Mouse (Mus musculus): ENCODE results near the gene Arl16. TPM values are rescaled to one million over a fixed set of nuclear protein-coding genes. Genes with fewer than 3 reads are reported as not detected.
A peak's percentile ranks its signal among the peaks of the same experiment; 100 is the strongest.

The Arl16 gene
- total and polyA plus RNA-seq, 3 experiments: 20.0 to 20.8 TPM; not detected in 1

DNA sequence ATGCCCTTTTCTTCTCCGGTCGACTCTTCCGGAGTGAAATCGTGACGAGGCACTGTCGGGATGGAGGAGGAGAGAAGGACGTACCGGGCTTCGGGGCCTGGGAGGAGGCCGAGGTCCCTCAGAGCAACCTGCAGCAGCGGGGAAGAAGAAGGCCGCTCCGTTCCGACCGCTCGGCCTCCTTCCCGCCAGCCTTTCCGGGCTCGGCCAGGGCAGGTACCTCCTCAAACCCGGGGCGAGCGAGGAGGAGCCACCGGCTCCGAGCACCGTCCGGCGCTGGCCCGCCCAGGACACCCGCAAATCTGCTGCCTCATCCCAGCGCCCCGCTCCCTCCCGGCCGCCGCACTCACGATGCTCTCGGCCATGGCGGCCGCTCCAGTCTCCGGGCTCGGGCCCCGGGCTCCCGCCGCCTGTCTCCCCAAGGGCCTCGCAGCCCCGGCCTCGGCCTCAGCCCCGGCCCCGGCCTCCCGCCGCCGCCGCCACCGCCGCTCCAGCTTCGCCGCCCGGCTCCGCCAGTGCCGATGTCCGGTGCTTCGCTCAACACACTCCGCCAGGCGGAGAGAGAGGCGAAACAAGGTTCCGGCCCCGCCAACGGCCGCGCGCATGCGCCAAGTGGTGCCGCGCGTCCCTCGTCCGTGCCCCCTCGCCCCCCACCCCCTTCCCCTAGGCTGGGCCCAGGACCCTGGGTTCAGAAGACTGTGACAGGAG, 30.1 kb downstream of the Arl16 start, which contains the start of gene Nploc4 (continued):
- TF ChIP-seq ETS1 (IDR thresholded peaks at IDR 0.05; ENCODE audit: low read depth, low read length) (no peak), TAL1 (IDR thresholded peaks at IDR 0.05; ENCODE audit: low read length) (no peak), EP300 (IDR thresholded peaks at IDR 0.05; ENCODE audit: low read depth in 1 of 2, low read length in 2 of 2) (peak in 1 of 2 experiments; percentile 27; a peak in 1 of 4 replicates)

- no peaks in the 10 kb centered on the region for H3K9me3 ChIP-seq (replicated peaks; ENCODE audit: insufficient read depth, low read length)
- TF ChIP-seq POLR2AphosphoS2 (IDR thresholded peaks at IDR 0.05; ENCODE audit: low read length): peak; percentile 19; the same call in 1 of the 2 replicates
- TF ChIP-seq MXI1 (IDR thresholded peaks at IDR 0.05; ENCODE audit: low read depth, low read length): no peak
- peaks cover 11% of the 10 kb centered on the region for H3K79me2 ChIP-seq (ENCODE audit: control insufficient read depth, insufficient read depth, low read length, poor library complexity)
- no peaks in the 10 kb centered on the region for H3K4me1 ChIP-seq (ENCODE audit: control insufficient read depth in 1 of 2, insufficient read depth in 2 of 2, low read length in 2 of 2)
- no peaks in the 10 kb centered on the region for H3K27me3 ChIP-seq (ENCODE audit: control insufficient read depth in 1 of 2, insufficient read depth in 2 of 2, low read length in 2 of 2)
- H3K4me3 ChIP-seq (ENCODE audit: control insufficient read depth in 1 of 2, insufficient read depth in 1 of 2, low read depth in 2 of 2, low read length in 2 of 2): no peak overlapping the region
- H3K27ac ChIP-seq (ENCODE audit: control insufficient read depth, low read depth, low read length): no peak overlapping the region
- no peak overlapping the region for H3K9ac ChIP-seq (ENCODE audit: control insufficient read depth, low read depth, low read length, poor library complexity, severe bottlenecking)
- no peak for DNase-seq (ENCODE audit: low read depth, low spot score)
- peaks cover 0 to 65% of the 10 kb centered on the region in 2 experiments; a peak in 2 of 4 replicates for H3K36me3 ChIP-seq (ENCODE audit: control insufficient read depth in 1 of 2, insufficient read depth in 2 of 2, low read length in 2 of 2)
Measured at GRCm38 (mm10) chr11:120426727-120427126, 40.7 kb downstream of the Arl16 start.

DNA sequence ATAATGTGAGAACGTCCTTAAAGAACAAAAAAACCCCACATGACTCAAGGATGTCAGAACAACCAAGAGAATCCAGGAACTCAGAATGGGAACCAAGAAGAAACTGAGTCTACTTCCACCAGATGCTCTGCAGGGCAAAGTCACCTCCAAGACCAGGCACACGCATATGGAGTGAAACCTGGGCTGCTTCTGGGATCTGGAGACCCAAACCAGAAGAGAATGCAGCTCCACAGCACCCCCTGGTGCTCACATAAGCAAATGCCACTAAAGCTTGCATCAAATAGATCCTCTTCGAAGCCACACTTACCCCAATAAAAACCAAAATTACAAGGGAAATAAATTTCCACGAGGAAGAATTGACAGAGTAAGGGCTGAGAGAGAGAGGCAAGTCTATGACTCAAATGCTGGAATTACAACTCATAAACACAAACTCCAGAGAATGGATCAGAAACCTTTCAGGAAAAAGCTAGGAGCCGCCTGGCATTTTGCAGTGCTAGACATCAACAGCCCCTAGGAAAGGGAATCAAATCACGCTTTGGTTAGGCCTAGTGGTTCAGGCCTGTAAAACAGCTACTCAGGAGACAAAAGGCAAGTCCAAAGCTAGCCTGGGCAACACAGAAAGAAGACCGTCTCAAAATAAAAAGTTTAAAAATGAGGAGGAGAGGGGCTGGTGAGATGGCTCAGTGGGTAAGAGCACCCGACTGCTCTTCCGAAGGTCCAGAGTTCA, 43.7 kb downstream of the Arl16 start:
- DNase-seq (ENCODE audit: low read depth, low spot score): peak; percentile 82
- Histone ChIP-seq H3K9ac (ENCODE audit: control insufficient read depth, low read depth, low read length, poor library complexity, severe bottlenecking) (no peak overlapping the region), H3K9me3 (replicated peaks; ENCODE audit: insufficient read depth, low read length) (no peaks in the 10 kb centered on the region), H3K27ac (ENCODE audit: control insufficient read depth, low read depth, low read length) (no peak overlapping the region), H3K4me1 (ENCODE audit: control insufficient read depth in 1 of 2, insufficient read depth in 2 of 2, low read length in 2 of 2) (no peaks in the 10 kb centered on the region), H3K79me2 (ENCODE audit: control insufficient read depth, insufficient read depth, low read length, poor library complexity) (peaks cover 9% of the 10 kb centered on the region; the same call in 1 of the 2 replicates), H3K27me3 (ENCODE audit: control insufficient read depth in 1 of 2, insufficient read depth in 2 of 2, low read length in 2 of 2) (no peaks in the 10 kb centered on the region), H3K36me3 (ENCODE audit: control insufficient read depth in 1 of 2, insufficient read depth in 2 of 2, low read length in 2 of 2) (peaks cover 0 to 68% of the 10 kb centered on the region in 2 experiments; a peak in 2 of 4 replicates), H3K4me3 (ENCODE audit: control insufficient read depth in 1 of 2, insufficient read depth in 1 of 2, low read depth in 2 of 2, low read length in 2 of 2) (no peak overlapping the region)
- TF ChIP-seq RAD21 (IDR thresholded peaks at IDR 0.05; ENCODE audit: low read depth, low read length) (peak; percentile 57), POLR2AphosphoS2 (IDR thresholded peaks at IDR 0.05; ENCODE audit: low read length) (no peak), CTCF (IDR thresholded peaks at IDR 0.05 in 2 of 3, conservative IDR thresholded peaks at IDR 0.05 in 1 of 3; ENCODE audit: control insufficient read depth in 1 of 3, insufficient read depth in 1 of 3, low read depth in 2 of 3, low read length in 3 of 3, poor library complexity in 1 of 3, severe bottlenecking in 1 of 3) (peak; percentile 79 to 93 (median 82)), SMC3 (IDR thresholded peaks at IDR 0.05; ENCODE audit: low read depth, low read length) (peak; percentile 54), POLR2A (IDR thresholded peaks at IDR 0.05; ENCODE audit: control insufficient read depth in 1 of 2, insufficient read depth in 1 of 2, low read depth in 1 of 2, low read length in 2 of 2, poor library complexity in 1 of 2) (0 out of 4 replicates have a peak, but pooled peaks of 1 of the 2 experiments have one; percentile 11), ZC3H11A (IDR thresholded peaks at IDR 0.05; ENCODE audit: low read depth, low read length) (peak; percentile 33; the same call in 1 of the 2 replicates)

All from MEL (cell line).